Mouse (Mus musculus) heart, embryonic 12.5 days (tissue): ENCODE measurements around the gene Cdh1. TPM values are rescaled to one million over a fixed set of nuclear protein-coding genes. Genes with fewer than 3 reads are reported as not detected.

Experiments
- ATAC-seq: fragments of 200-750 bp; cut with Nextera tagmentation; 2 replicates; pipeline ENCODE4 v1.8.0; 2017; ENCODE audit warnings: moderate TSS enrichment, moderate library complexity; ENCODE audit not compliant: insufficient number of reproducible peaks, low FRiP score
- H3K27ac ChIP-seq: fragments of 300-500 bp; sonication (generic); 2 replicates; pipeline ENCODE4 v1.5.1; 2016; ENCODE audit warnings: mild to moderate bottlenecking, moderate library complexity; ENCODE audit not compliant: poor library complexity, severe bottlenecking
- H3K27me3 ChIP-seq: fragments of 300-500 bp; sonication (generic); replicated peaks from 2 replicates; pipeline ENCODE4 v1.6.1; 2016; ENCODE audit warnings: mild to moderate bottlenecking, moderate library complexity
- H3K36me3 ChIP-seq: fragments of 300-500 bp; sonication (generic); 2 replicates; pipeline ENCODE4 v1.6.1; 2016; ENCODE audit warnings: mild to moderate bottlenecking, moderate library complexity
- H3K4me1 ChIP-seq: fragments of 300-500 bp; sonication (generic); replicated peaks from 2 replicates; pipeline ENCODE4 v1.6.1; 2016; ENCODE audit warnings: mild to moderate bottlenecking
- H3K4me2 ChIP-seq: fragments of 300-500 bp; sonication (generic); 2 replicates; pipeline ENCODE4 v1.6.1; 2016; ENCODE audit warnings: mild to moderate bottlenecking, moderate library complexity
- H3K4me3 ChIP-seq: fragments of 300-500 bp; sonication (generic); 2 replicates; pipeline ENCODE4 v1.5.1; 2016; ENCODE audit warnings: mild to moderate bottlenecking
- H3K9ac ChIP-seq: fragments of 300-500 bp; sonication (generic); 2 replicates; pipeline ENCODE4 v1.6.1; 2016; ENCODE audit warnings: mild to moderate bottlenecking, moderate library complexity
- H3K9me3 ChIP-seq: fragments of 300-500 bp; sonication (generic); replicated peaks from 2 replicates; pipeline ENCODE4 v1.6.1; 2016; ENCODE audit warnings: mild to moderate bottlenecking, moderate library complexity
- WGBS: fragments of 180-500 bp; shearing (Covaris S2); methylation state at CpG from one replicate; pipeline ENCODE4 v1.1.7; 2016; 5-methylcytosine and 5-hydroxymethylcytosine counted together
- polyA plus RNA-seq: library from polyadenylated mRNA; unstranded; fragments of >200 nt; fragmentation: Nextera tagmentation; extraction: Ambion mirVana; gene quantifications from 2 replicates; pipeline ENCODE4 v1.2.1, GENCODE M21; 2016

Cdh1 gene
- polyA plus RNA-seq, 1 experiment from 2014 or later = 1.4 TPM

GRCm38 (mm10) chr8:106640212-106640611 is 37.1 kb downstream of the Cdh1 start:
- Histone ChIP-seq H3K4me2 (no peak overlapping the region), H3K9ac (no peak overlapping the region), H3K4me3 (no peak overlapping the region), H3K36me3 (no peaks in the 10 kb centered on the region), H3K27me3 (no peaks in the 10 kb centered on the region), H3K27ac (no peak overlapping the region), H3K4me1 (no peaks in the 10 kb centered on the region), H3K9me3 (no peaks in the 10 kb centered on the region)
- WGBS = 73% methylated on average over 7 of the region's 7 CpGs
- no peak for ATAC-seq

GRCm38 (mm10) chr8:106640921-106641320 is 37.8 kb downstream of the Cdh1 start:
- Histone ChIP-seq H3K27me3 (no peaks in the 10 kb centered on the region), H3K27ac (no peak overlapping the region), H3K9me3 (no peaks in the 10 kb centered on the region), H3K4me1 (no peaks in the 10 kb centered on the region), H3K9ac (no peak overlapping the region), H3K4me3 (no peak overlapping the region), H3K36me3 (no peaks in the 10 kb centered on the region), H3K4me2 (no peak overlapping the region)
- no peak for ATAC-seq
- 63% methylated on average over 5 of the region's 5 CpGs for WGBS

GRCm38 (mm10) chr8:106642172-106642571 is 39.0 kb downstream of the Cdh1 start:
- Histone ChIP-seq H3K27ac (no peak overlapping the region), H3K4me1 (no peaks in the 10 kb centered on the region), H3K9me3 (no peaks in the 10 kb centered on the region), H3K4me3 (no peak overlapping the region), H3K4me2 (no peak overlapping the region), H3K36me3 (no peaks in the 10 kb centered on the region), H3K9ac (no peak overlapping the region), H3K27me3 (no peaks in the 10 kb centered on the region)
- 74% methylated on average over 2 of the region's 2 CpGs for WGBS
- no peak for ATAC-seq

GRCm38 (mm10) chr8:106643100-106643499 is 39.9 kb downstream of the Cdh1 start:
- no peaks in the 10 kb centered on the region for H3K36me3 ChIP-seq
- no peak overlapping the region for H3K4me3 ChIP-seq
- H3K4me1 ChIP-seq = no peaks in the 10 kb centered on the region
- no peaks in the 10 kb centered on the region for H3K27me3 ChIP-seq
- no peak overlapping the region for H3K27ac ChIP-seq
- ATAC-seq = no peak
- H3K9me3 ChIP-seq = no peaks in the 10 kb centered on the region
- no peak overlapping the region for H3K9ac ChIP-seq
- no peak overlapping the region for H3K4me2 ChIP-seq
- WGBS = 85% methylated on average over 4 of the region's 4 CpGs

- no peaks in the 10 kb centered on the region for H3K27me3 ChIP-seq
- no peaks in the 10 kb centered on the region for H3K4me1 ChIP-seq
- no peaks in the 10 kb centered on the region for H3K36me3 ChIP-seq
- WGBS = 61% methylated on average over 3 of the region's 3 CpGs
- H3K4me3 ChIP-seq = no peak overlapping the region
- H3K9ac ChIP-seq = no peak overlapping the region
- no peaks in the 10 kb centered on the region for H3K9me3 ChIP-seq
- no peak overlapping the region for H3K27ac ChIP-seq
- ATAC-seq = no peak
- H3K4me2 ChIP-seq = no peak overlapping the region
These were observed 41.8 kb downstream of the Cdh1 start for GRCm38 (mm10) chr8:106644957-106645356.

- 85% methylated on average over 2 of the region's 2 CpGs for WGBS
These were observed 43.0 kb downstream of the Cdh1 start for GRCm38 (mm10) chr8:106646153-106646552.

GRCm38 (mm10) chr8:106646731-106647130 is 43.6 kb downstream of the Cdh1 start:
- WGBS = 75% methylated on average over 5 of the region's 5 CpGs

More at GRCm38 (mm10) chr8:106646153-106646552, 43.0 kb downstream of the Cdh1 start:
- ATAC-seq = no peak
- Histone ChIP-seq H3K4me2 (no peak overlapping the region), H3K9me3 (no peaks in the 10 kb centered on the region), H3K4me3 (no peak overlapping the region), H3K4me1 (no peaks in the 10 kb centered on the region), H3K27ac (no peak overlapping the region), H3K27me3 (no peaks in the 10 kb centered on the region), H3K36me3 (no peaks in the 10 kb centered on the region), H3K9ac (no peak overlapping the region)

GRCm38 (mm10) chr8:106647387-106647786 is 44.2 kb downstream of the Cdh1 start:
- Histone ChIP-seq H3K27ac (no peak overlapping the region), H3K4me2 (no peak overlapping the region), H3K27me3 (no peaks in the 10 kb centered on the region), H3K4me1 (no peaks in the 10 kb centered on the region), H3K9ac (no peak overlapping the region), H3K4me3 (no peak overlapping the region), H3K9me3 (no peaks in the 10 kb centered on the region), H3K36me3 (no peaks in the 10 kb centered on the region)
- 34% methylated on average over 2 of the region's 2 CpGs for WGBS
- ATAC-seq = no peak

More at GRCm38 (mm10) chr8:106646731-106647130, 43.6 kb downstream of the Cdh1 start:
- no peak overlapping the region for H3K4me3 ChIP-seq
- no peaks in the 10 kb centered on the region for H3K36me3 ChIP-seq
- no peak overlapping the region for H3K27ac ChIP-seq
- no peak overlapping the region for H3K9ac ChIP-seq
- H3K4me2 ChIP-seq = no peak overlapping the region
- no peaks in the 10 kb centered on the region for H3K9me3 ChIP-seq
- no peak for ATAC-seq
- no peaks in the 10 kb centered on the region for H3K4me1 ChIP-seq
- H3K27me3 ChIP-seq = no peaks in the 10 kb centered on the region

GRCm38 (mm10) chr8:106648421-106648820 is 45.3 kb downstream of the Cdh1 start:
- H3K4me2 ChIP-seq = no peak overlapping the region
- no peak for ATAC-seq

GRCm38 (mm10) chr8:106651994-106652393 is 48.8 kb downstream of the Cdh1 start:
- Histone ChIP-seq H3K9me3 (no peaks in the 10 kb centered on the region), H3K4me1 (no peaks in the 10 kb centered on the region), H3K27ac (no peak overlapping the region), H3K4me3 (no peak overlapping the region), H3K4me2 (no peak overlapping the region), H3K9ac (no peak overlapping the region), H3K27me3 (no peaks in the 10 kb centered on the region), H3K36me3 (no peaks in the 10 kb centered on the region)
- ATAC-seq = no peak
- 79% methylated on average over 3 of the region's 3 CpGs for WGBS

More at GRCm38 (mm10) chr8:106648421-106648820, 45.3 kb downstream of the Cdh1 start:
- H3K27ac ChIP-seq = no peak overlapping the region
- H3K4me1 ChIP-seq = no peaks in the 10 kb centered on the region
- 88% methylated on average over 8 of the region's 8 CpGs for WGBS
- H3K27me3 ChIP-seq = no peaks in the 10 kb centered on the region
- H3K9ac ChIP-seq = no peak overlapping the region
- no peak overlapping the region for H3K4me3 ChIP-seq
- H3K36me3 ChIP-seq = no peaks in the 10 kb centered on the region
- H3K9me3 ChIP-seq = no peaks in the 10 kb centered on the region

GRCm38 (mm10) chr8:106656046-106656445 is 52.9 kb downstream of the Cdh1 start:
- H3K4me3 ChIP-seq = no peak overlapping the region
- H3K36me3 ChIP-seq = no peaks in the 10 kb centered on the region
- H3K9ac ChIP-seq = no peak overlapping the region
- no peak for ATAC-seq
- no peaks in the 10 kb centered on the region for H3K27me3 ChIP-seq
- no peaks in the 10 kb centered on the region for H3K9me3 ChIP-seq
- H3K4me2 ChIP-seq = no peak overlapping the region
- H3K4me1 ChIP-seq = no peaks in the 10 kb centered on the region
- H3K27ac ChIP-seq = no peak overlapping the region

GRCm38 (mm10) chr8:106672786-106673185 is 69.6 kb downstream of the Cdh1 start:
- H3K27me3 ChIP-seq = 0 out of 2 replicates have a peak, but pooled peaks cover 3% of the 10 kb centered on the region
- no peaks in the 10 kb centered on the region for H3K9me3 ChIP-seq
- no peak overlapping the region for H3K9ac ChIP-seq
- no peak overlapping the region for H3K4me2 ChIP-seq
- 54% methylated on average over 2 of the region's 2 CpGs for whole genome bisulfite sequencing
- ATAC-seq = no peak
- no peak overlapping the region for H3K27ac ChIP-seq
- no peak overlapping the region for H3K4me3 ChIP-seq
- H3K4me1 ChIP-seq = no peaks in the 10 kb centered on the region
- no peaks in the 10 kb centered on the region for H3K36me3 ChIP-seq
